Mouse (Mus musculus) heart, postnatal 0 days (tissue): Measurements from ENCODE around the gene Rgs6.

Experiments used
- CTCF ChIP-seq: IDR thresholded peaks from 2 replicates; pipeline ENCODE4 v1.5.1; 2016; ENCODE audit warnings: antibody characterized with exemption, control low read depth, low read depth
- EP300 ChIP-seq: IDR thresholded peaks from 2 replicates; pipeline ENCODE4 v1.6.1; 2016; ENCODE audit warnings: antibody characterized with exemption, low read depth

DNA sequence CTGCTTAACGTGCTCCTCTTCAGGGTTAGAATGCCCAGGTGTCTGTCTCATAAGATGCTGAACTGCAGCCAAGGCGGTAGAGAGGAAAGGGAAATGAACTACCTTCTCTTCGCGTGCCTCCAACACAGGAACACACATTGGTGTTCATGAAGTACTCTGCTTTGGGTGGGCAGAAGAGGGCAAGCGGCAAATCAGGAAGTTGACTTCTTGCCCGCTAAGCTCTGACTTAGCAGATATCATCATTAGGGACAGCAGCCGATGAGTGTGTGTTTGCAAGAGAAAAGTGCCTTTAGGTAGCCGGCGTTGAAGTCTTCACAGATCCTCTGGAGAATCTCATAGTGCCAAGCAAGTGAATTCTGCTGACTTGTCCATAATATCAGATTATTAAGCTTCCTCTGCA, 562.7 kb downstream of the Rgs6 start:
- TF ChIP-seq CTCF (no peak), EP300 (no peak)
